Mouse (Mus musculus) B cell, adult 67 days (primary cell): ENCODE results near the gene Dnah12. TPM values are rescaled to one million over a fixed set of nuclear protein-coding genes. Genes with fewer than 3 reads are reported as not detected.

Experiments
- total RNA-seq, 2 experiments: library from RNA; stranded (reverse); gene quantifications; 4 replicates each; pipeline ENCODE4 v1.2.4; 2023

Gene Dnah12
- total RNA-seq: under 1 TPM; 0.64 to 0.71 TPM

GRCm38 (mm10) chr14:26692974-26693373 is at the start of gene Dnah12:
Gene Dnah12 (plus strand): TSS chr14:26693274.

GRCm38 (mm10) chr14:26669292-26670073 is 23.6 kb upstream of the Dnah12 start, which contains the start of gene Pde12:
Gene Pde12 (minus strand): TSS chr14:26669883.

GRCm38 (mm10) chr14:26894392-26894791 is 201.3 kb downstream of the Dnah12 start, which contains the start of gene Asb14:
Gene Asb14 (plus strand): TSS chr14:26894557.

Other genes starting within 250 kb of the Dnah12 start
- gene Slmap, start 158.3 kb upstream of the Dnah12 start, total RNA-seq: 10 to 100 TPM; 73.5 to 79.0 TPM
- 10 to 100 TPM; 65.8 to 79.3 TPM for gene Dennd6a, start 119.4 kb upstream of the Dnah12 start, total RNA-seq
- gene Arf4, start 55.2 kb upstream of the Dnah12 start, total RNA-seq: 100 to 1,000 TPM; 171 to 183 TPM
- gene Pde12, start 23.4 kb upstream of the Dnah12 start, total RNA-seq: 10 to 100 TPM; 10.8 to 12.2 TPM
- gene Asb14, start 201.3 kb downstream of the Dnah12 start, total RNA-seq: not detected